Mouse (Mus musculus) E14TG2a.4 (cell line): ENCODE results near the gene Rgs10.

Experiments
- CTCF ChIP-seq: conservative IDR thresholded peaks from 2 replicates; pipeline ENCODE4 v1.5.1; 2014; ENCODE audit warnings: low read length
- POU5F1 ChIP-seq: IDR thresholded peaks from 2 replicates; pipeline ENCODE4 v1.6.1; 2014; ENCODE audit warnings: low read length, borderline replicate concordance

GRCm38 (mm10) chr7:128355463-128355862 is 63.1 kb downstream of the Rgs10 start:
- no peak for TF ChIP-seq CTCF
- no peak for TF ChIP-seq POU5F1
